Mouse (Mus musculus): ENCODE results near the gene Nlrp1a. TPM values are rescaled to one million over a fixed set of nuclear protein-coding genes. Genes with fewer than 3 reads are reported as not detected.

Gene Nlrp1a
- polyA plus RNA-seq (2014; fragmentation: Nextera tagmentation; extraction: Ambion mirVana) = not detected in 2 replicates

GRCm38 (mm10) chr11:71144661-71145060 lies at the start of gene Nlrp1a:
Nlrp1a (minus strand) TSS chr11:71144704.
- Histone ChIP-seq H3K27ac (ENCODE audit: low read depth, low read length) (no peak within 1 kb of the TSS), H3K36me3 (ENCODE audit: control insufficient read depth, insufficient read depth, low read length) (no peaks in the 10 kb centered on the region), H3K27me3 (ENCODE audit: control insufficient read depth, insufficient read depth, low read length) (no peaks in the 10 kb centered on the region), H3K9me3 (ENCODE audit: control insufficient read depth, low read length) (no peaks in the 10 kb centered on the region), H3K4me3 (ENCODE audit: low read depth, low read length) (no peak within 1 kb of the TSS), H3K4me2 (ENCODE audit: low read depth) (no peak within 1 kb of the TSS), H3K9ac (ENCODE audit: low read length) (no peak within 1 kb of the TSS), H3K4me1 (ENCODE audit: control insufficient read depth, insufficient read depth, low read length) (no peaks in the 10 kb centered on the region)
- ATAC-seq (ENCODE audit: insufficient read depth, low FRiP score, low TSS enrichment) = no peak
- no peak for DNase-seq (ENCODE audit: low spot score)
- WGBS = 88% methylated on average over 3 of the region's 3 CpGs

GRCm38 (mm10) chr11:71169633-71170032 lies 25.1 kb upstream of the Nlrp1a start:
- no peak for DNase-seq (ENCODE audit: low spot score)
- no peaks in the 10 kb centered on the region for H3K36me3 ChIP-seq (ENCODE audit: control insufficient read depth, insufficient read depth, low read length)
- 85% methylated on average over 1 of the region's 1 CpGs for WGBS
- no peak overlapping the region for H3K4me2 ChIP-seq (ENCODE audit: low read depth)
- ATAC-seq (ENCODE audit: insufficient read depth, low FRiP score, low TSS enrichment) = no peak
- no peak overlapping the region for H3K4me3 ChIP-seq (ENCODE audit: low read depth, low read length)
- H3K9ac ChIP-seq (ENCODE audit: low read length) = no peak overlapping the region
- H3K9me3 ChIP-seq (ENCODE audit: control insufficient read depth, low read length) = no peaks in the 10 kb centered on the region
- H3K27ac ChIP-seq (ENCODE audit: low read depth, low read length) = no peak overlapping the region
- no peaks in the 10 kb centered on the region for H3K27me3 ChIP-seq (ENCODE audit: control insufficient read depth, insufficient read depth, low read length)
- no peaks in the 10 kb centered on the region for H3K4me1 ChIP-seq (ENCODE audit: control insufficient read depth, insufficient read depth, low read length)

GRCm38 (mm10) chr11:71164139-71164538 lies 19.6 kb upstream of the Nlrp1a start:
- ATAC-seq (ENCODE audit: insufficient read depth, low FRiP score, low TSS enrichment) = no peak
- H3K9me3 ChIP-seq (ENCODE audit: control insufficient read depth, low read length) = no peaks in the 10 kb centered on the region
- no peak overlapping the region for H3K27ac ChIP-seq (ENCODE audit: low read depth, low read length)
- H3K9ac ChIP-seq (ENCODE audit: low read length) = no peak overlapping the region
- DNase-seq (ENCODE audit: low spot score) = no peak
- no peaks in the 10 kb centered on the region for H3K4me1 ChIP-seq (ENCODE audit: control insufficient read depth, insufficient read depth, low read length)
- 69% methylated on average over 1 of the region's 1 CpGs for WGBS
- no peak overlapping the region for H3K4me2 ChIP-seq (ENCODE audit: low read depth)
- H3K4me3 ChIP-seq (ENCODE audit: low read depth, low read length) = no peak overlapping the region
- no peaks in the 10 kb centered on the region for H3K36me3 ChIP-seq (ENCODE audit: control insufficient read depth, insufficient read depth, low read length)
- no peaks in the 10 kb centered on the region for H3K27me3 ChIP-seq (ENCODE audit: control insufficient read depth, insufficient read depth, low read length)

- H3K4me1 ChIP-seq (ENCODE audit: control insufficient read depth, insufficient read depth, low read length) = no peaks in the 10 kb centered on the region
- WGBS = 79% methylated on average over 3 of the region's 3 CpGs
These were observed 15.1 kb upstream of the Nlrp1a start for GRCm38 (mm10) chr11:71159439-71160136.

GRCm38 (mm10) chr11:71155272-71155671 lies 10.8 kb upstream of the Nlrp1a start:
- Histone ChIP-seq H3K4me1 (ENCODE audit: control insufficient read depth, insufficient read depth, low read length) (no peaks in the 10 kb centered on the region), H3K27ac (ENCODE audit: low read depth, low read length) (no peak overlapping the region), H3K27me3 (ENCODE audit: control insufficient read depth, insufficient read depth, low read length) (no peaks in the 10 kb centered on the region), H3K9ac (ENCODE audit: low read length) (no peak overlapping the region), H3K4me2 (ENCODE audit: low read depth) (no peak overlapping the region), H3K36me3 (ENCODE audit: control insufficient read depth, insufficient read depth, low read length) (no peaks in the 10 kb centered on the region), H3K4me3 (ENCODE audit: low read depth, low read length) (no peak overlapping the region), H3K9me3 (ENCODE audit: control insufficient read depth, low read length) (no peaks in the 10 kb centered on the region)
- DNase-seq (ENCODE audit: low spot score) (no peak), ATAC-seq (ENCODE audit: insufficient read depth, low FRiP score, low TSS enrichment) (no peak)
- 81% methylated on average over 1 of the region's 1 CpGs for WGBS

More at GRCm38 (mm10) chr11:71159439-71160136, 15.1 kb upstream of the Nlrp1a start:
- H3K27me3 ChIP-seq (ENCODE audit: control insufficient read depth, insufficient read depth, low read length) = no peaks in the 10 kb centered on the region
- no peak overlapping the region for H3K4me3 ChIP-seq (ENCODE audit: low read depth, low read length)
- no peak overlapping the region for H3K27ac ChIP-seq (ENCODE audit: low read depth, low read length)
- ATAC-seq (ENCODE audit: insufficient read depth, low FRiP score, low TSS enrichment) = no peak
- DNase-seq (ENCODE audit: low spot score) = no peak
- H3K9me3 ChIP-seq (ENCODE audit: control insufficient read depth, low read length) = no peaks in the 10 kb centered on the region
- H3K4me2 ChIP-seq (ENCODE audit: low read depth) = no peak overlapping the region
- H3K9ac ChIP-seq (ENCODE audit: low read length) = no peak overlapping the region
- H3K36me3 ChIP-seq (ENCODE audit: control insufficient read depth, insufficient read depth, low read length) = no peaks in the 10 kb centered on the region

GRCm38 (mm10) chr11:71142031-71142430 lies 2.5 kb downstream of the Nlrp1a start:
- no peaks in the 10 kb centered on the region for H3K4me1 ChIP-seq (ENCODE audit: control insufficient read depth, insufficient read depth, low read length)
- ATAC-seq (ENCODE audit: insufficient read depth, low FRiP score, low TSS enrichment) (no peak), DNase-seq (ENCODE audit: low spot score) (no peak)
- no peak overlapping the region for H3K27ac ChIP-seq (ENCODE audit: low read depth, low read length)
- H3K4me2 ChIP-seq (ENCODE audit: low read depth) = no peak overlapping the region
- 89% methylated on average over 1 of the region's 1 CpGs for WGBS
- H3K9me3 ChIP-seq (ENCODE audit: control insufficient read depth, low read length) = no peaks in the 10 kb centered on the region
- H3K27me3 ChIP-seq (ENCODE audit: control insufficient read depth, insufficient read depth, low read length) = no peaks in the 10 kb centered on the region
- H3K9ac ChIP-seq (ENCODE audit: low read length) = no peak overlapping the region
- H3K4me3 ChIP-seq (ENCODE audit: low read depth, low read length) = no peak overlapping the region
- no peaks in the 10 kb centered on the region for H3K36me3 ChIP-seq (ENCODE audit: control insufficient read depth, insufficient read depth, low read length)

- Histone ChIP-seq H3K36me3 (ENCODE audit: control insufficient read depth, insufficient read depth, low read length) (no peaks in the 10 kb centered on the region; the same call in 1 of the 2 replicates), H3K27me3 (ENCODE audit: control insufficient read depth, insufficient read depth, low read length) (no peaks in the 10 kb centered on the region), H3K9ac (ENCODE audit: low read length) (no peak overlapping the region), H3K9me3 (ENCODE audit: control insufficient read depth, low read length) (no peaks in the 10 kb centered on the region), H3K4me3 (ENCODE audit: low read depth, low read length) (no peak overlapping the region), H3K27ac (ENCODE audit: low read depth, low read length) (no peak overlapping the region), H3K4me1 (ENCODE audit: control insufficient read depth, insufficient read depth, low read length) (no peaks in the 10 kb centered on the region), H3K4me2 (ENCODE audit: low read depth) (no peak overlapping the region)
- 80% methylated on average over 2 of the region's 2 CpGs for WGBS
- ATAC-seq (ENCODE audit: insufficient read depth, low FRiP score, low TSS enrichment) (no peak), DNase-seq (ENCODE audit: low spot score) (no peak)
These were observed 37.4 kb downstream of the Nlrp1a start for GRCm38 (mm10) chr11:71107128-71107527.

GRCm38 (mm10) chr11:71106261-71107021 lies 38.1 kb downstream of the Nlrp1a start:
- no peaks in the 10 kb centered on the region for H3K4me1 ChIP-seq (ENCODE audit: control insufficient read depth, insufficient read depth, low read length)
- no peak overlapping the region for H3K9ac ChIP-seq (ENCODE audit: low read length)
- DNase-seq (ENCODE audit: low spot score) (no peak), ATAC-seq (ENCODE audit: insufficient read depth, low FRiP score, low TSS enrichment) (no peak)
- H3K27ac ChIP-seq (ENCODE audit: low read depth, low read length) = no peak overlapping the region
- no peaks in the 10 kb centered on the region for H3K27me3 ChIP-seq (ENCODE audit: control insufficient read depth, insufficient read depth, low read length)
- no peak overlapping the region for H3K4me3 ChIP-seq (ENCODE audit: low read depth, low read length)
- H3K4me2 ChIP-seq (ENCODE audit: low read depth) = no peak overlapping the region
- H3K36me3 ChIP-seq (ENCODE audit: control insufficient read depth, insufficient read depth, low read length) = no peaks in the 10 kb centered on the region
- no peaks in the 10 kb centered on the region for H3K9me3 ChIP-seq (ENCODE audit: control insufficient read depth, low read length)

- no peak overlapping the region for H3K9ac ChIP-seq (ENCODE audit: low read length)
- ATAC-seq (ENCODE audit: insufficient read depth, low FRiP score, low TSS enrichment) (no peak), DNase-seq (ENCODE audit: low spot score) (no peak)
- no peak overlapping the region for H3K4me2 ChIP-seq (ENCODE audit: low read depth)
- H3K36me3 ChIP-seq (ENCODE audit: control insufficient read depth, insufficient read depth, low read length) = no peaks in the 10 kb centered on the region
- H3K27me3 ChIP-seq (ENCODE audit: control insufficient read depth, insufficient read depth, low read length) = no peaks in the 10 kb centered on the region
- H3K4me1 ChIP-seq (ENCODE audit: control insufficient read depth, insufficient read depth, low read length) = no peaks in the 10 kb centered on the region
- no peak overlapping the region for H3K4me3 ChIP-seq (ENCODE audit: low read depth, low read length)
- no peak overlapping the region for H3K27ac ChIP-seq (ENCODE audit: low read depth, low read length)
- no peaks in the 10 kb centered on the region for H3K9me3 ChIP-seq (ENCODE audit: control insufficient read depth, low read length)
These were observed 40.6 kb downstream of the Nlrp1a start for GRCm38 (mm10) chr11:71103931-71104330.
